Mouse (Mus musculus) Patski (cell line): Measurements from ENCODE around the gene Apeh. TPM values are rescaled to one million over a fixed set of nuclear protein-coding genes. Genes with fewer than 3 reads are reported as not detected.
A peak's percentile ranks its signal among the peaks of the same experiment; 100 is the strongest.

ENCODE experiments used
- ATAC-seq: fragments of 100-300 bp; one replicate; pipeline ENCODE4 v1.8.0; 2021
- CTCF ChIA-PET: fragments of 350-600 bp; sonication (Branson Sonifier 250); formaldehyde crosslinking; loops from one replicate; lab custom pipeline; 2022; ENCODE audit warnings: inconsistent platforms; lab: Charles Lee
- POLR2A ChIA-PET: fragments of 350-600 bp; sonication (Branson Sonifier 250); formaldehyde crosslinking; loops from one replicate; lab custom pipeline; 2022; ENCODE audit warnings: antibody characterized with exemption, inconsistent platforms; lab: Charles Lee
- DNase-seq: peaks from one replicate; pipeline ENCODE4 v3.0.0-alpha.2; 2011; ENCODE audit warnings: low read depth, low spot score
- H3K27me3 ChIP-seq: fragments of 371-371 bp; one replicate; pipeline ENCODE4 v1.5.1; 2021
- CTCF ChIP-seq: fragments of 100-300 bp; IDR thresholded peaks from one replicate; pipeline ENCODE4 v1.5.1; 2021
- in situ Hi-C: fragments of 300-500 bp; cut with MboI; formaldehyde crosslinking; loops from 3 replicates; pipeline ENCODE4 v1.11.1; 2018; ENCODE audit warnings: low pct_unique_long_range_greater_than_20kb, mixed read lengths
- polyA plus RNA-seq: library from polyadenylated mRNA; unstranded; gene quantifications from one replicate; pipeline ENCODE4 v1.2.3, GENCODE M21; 2021

Gene Apeh
- polyA plus RNA-seq, 1 experiment from 2014 or later = 93.3 TPM

- ATAC-seq (no peak), DNase-seq (no peak)
- CTCF ChIA-PET = no interaction called here
- in situ Hi-C loops = no loop called here
- POLR2A ChIA-PET = no interaction called here
- no peak for TF ChIP-seq CTCF
- no peaks in the 10 kb centered on the region for H3K27me3 ChIP-seq
Observed at GRCm38 (mm10) chr9:108082549-108082948, 11.9 kb downstream of the Apeh start.

DNA sequence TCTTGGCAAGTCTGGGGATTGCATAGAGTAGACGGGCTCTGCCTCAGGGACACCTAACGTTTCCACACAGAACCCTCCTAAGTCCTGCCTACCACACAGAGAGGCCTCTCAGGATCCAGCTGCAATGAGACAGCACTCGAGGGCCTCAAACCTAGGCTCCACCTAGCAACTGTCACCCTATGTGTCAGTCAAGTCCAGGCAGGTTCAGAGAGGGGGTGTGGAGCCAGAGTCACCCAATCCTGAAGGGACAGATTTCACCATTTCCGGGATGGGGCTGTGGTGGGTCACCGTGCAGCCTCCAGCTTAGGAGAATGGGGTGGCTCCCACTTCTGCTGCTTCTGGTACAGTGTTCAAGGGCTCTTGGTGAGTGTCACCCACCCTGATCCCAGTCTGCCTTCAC lies 14.2 kb downstream of the Apeh start, which contains the start of gene Mst1:
Gene Mst1 (plus strand): TSS at position 269 of the 400 bp plus-strand sequence.
- ATAC-seq = no peak
- CTCF ChIA-PET = no interaction called here
- in situ Hi-C loops = no loop called here

GRCm38 (mm10) chr9:108073141-108073930 lies 21.1 kb downstream of the Apeh start:
- CTCF ChIA-PET = no interaction called here
- POLR2A ChIA-PET = no interaction called here
- in situ Hi-C loops = no loop called here
- ATAC-seq = no peak
- H3K27me3 ChIP-seq = no peaks in the 10 kb centered on the region
- no peak for TF ChIP-seq CTCF
- DNase-seq = no peak

More for the DNA sequence above, 14.2 kb downstream of the Apeh start, which contains the start of gene Mst1:
- H3K27me3 ChIP-seq = no peaks in the 10 kb centered on the region
- no peak for DNase-seq
- POLR2A ChIA-PET = interaction anchor here (1.5 kb wide), 1 partner anchor 10 kb away, joined by 4 read pairs; no protein-coding TSS in a partner anchor
- no peak for TF ChIP-seq CTCF

DNA sequence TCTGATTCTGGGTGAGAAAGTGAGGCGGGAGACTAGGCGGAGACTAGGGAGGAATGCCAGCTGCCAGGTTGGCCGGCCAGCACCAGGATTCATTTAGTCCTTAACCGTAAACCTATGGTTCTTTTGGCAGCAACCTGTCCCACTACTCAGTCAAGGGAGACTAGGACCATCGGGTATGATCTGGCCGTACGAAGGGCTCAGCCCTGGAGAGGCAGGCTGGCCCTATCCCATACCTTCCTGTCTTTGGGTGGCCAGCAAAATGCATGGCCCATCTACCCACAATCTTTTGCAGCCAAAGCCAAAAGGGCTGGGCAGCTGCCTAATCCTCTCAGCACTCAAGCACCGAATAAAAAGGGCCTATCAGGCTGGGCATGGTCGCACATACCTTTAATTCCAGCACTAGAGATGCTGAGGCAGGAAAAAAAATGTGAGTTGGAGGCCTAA lies 21.9 kb downstream of the Apeh start:
- ChIA-PET POLR2A (no interaction called here), CTCF (no interaction called here)
- TF ChIP-seq CTCF = no peak
- no peak for ATAC-seq
- in situ Hi-C loops = no loop called here
- no peak for DNase-seq
- H3K27me3 ChIP-seq = no peaks in the 10 kb centered on the region

DNA sequence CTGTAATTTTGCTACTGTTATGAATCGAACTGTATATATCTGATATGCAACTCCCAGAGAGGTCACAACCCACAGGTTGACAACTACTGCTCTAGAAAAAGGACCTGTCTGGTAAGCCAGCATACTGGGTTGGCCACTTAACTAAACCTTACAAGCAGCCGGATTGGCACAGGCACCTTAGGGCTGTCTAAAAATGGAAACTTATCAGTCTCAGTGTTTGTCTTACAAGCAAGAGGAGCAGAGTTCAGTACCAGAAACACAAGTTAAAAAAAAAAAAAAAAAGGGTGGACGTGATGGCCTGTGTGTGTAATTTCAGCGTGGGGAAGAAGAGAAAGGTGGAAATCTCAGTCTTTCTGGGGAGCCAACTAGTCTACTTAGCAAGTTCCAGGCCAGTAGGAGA lies 22.6 kb downstream of the Apeh start:
- POLR2A ChIA-PET = no interaction called here
- DNase-seq = no peak
- in situ Hi-C loops = no loop called here
- no peaks in the 10 kb centered on the region for H3K27me3 ChIP-seq
- CTCF ChIA-PET = no interaction called here
- no peak for ATAC-seq
- TF ChIP-seq CTCF = no peak

- in situ Hi-C loops = no loop called here
- POLR2A ChIA-PET = interaction anchor here (1.1 kb wide), 1 partner anchor 9 kb away, joined by 4 read pairs; no protein-coding TSS in a partner anchor
- ATAC-seq = no peak
- no peak for TF ChIP-seq CTCF
- DNase-seq = no peak
- no peaks in the 10 kb centered on the region for H3K27me3 ChIP-seq
- CTCF ChIA-PET = interaction anchor here (1.2 to 2.6 kb wide), 2 partner anchors 9 to 14 kb away, joined by 3 to 8 read pairs; no protein-coding TSS in a partner anchor
Observed at GRCm38 (mm10) chr9:108069529-108069928, 24.9 kb downstream of the Apeh start.

DNA sequence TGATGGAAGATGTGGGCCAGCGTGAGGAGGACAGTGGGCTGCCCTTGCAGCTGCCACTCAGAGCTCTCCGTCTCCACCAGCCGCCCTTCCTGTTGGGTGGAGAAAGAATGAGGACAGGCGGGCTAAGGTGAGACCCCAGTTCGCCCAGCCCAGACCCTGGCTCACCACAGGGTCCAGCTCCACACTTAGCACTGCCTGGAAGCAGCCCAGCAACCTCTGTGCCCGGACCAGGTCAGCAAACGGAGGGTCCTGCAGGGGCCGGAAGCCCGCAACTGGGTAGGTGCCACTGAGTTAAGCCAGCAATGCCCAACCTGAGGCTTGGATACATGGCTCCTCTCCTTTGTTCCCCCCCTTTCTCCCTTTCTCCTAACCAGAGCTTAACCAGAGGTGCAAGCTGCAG lies 25.4 kb downstream of the Apeh start:
- in situ Hi-C loops = no loop called here
- POLR2A ChIA-PET = no interaction called here
- DNase-seq = no peak
- no peak for ATAC-seq
- no peak for TF ChIP-seq CTCF
- CTCF ChIA-PET = interaction anchor here (1.2 to 3.7 kb wide), 3 partner anchors 9 to 164 kb away, joined by 3 to 14 read pairs (median 8); partner anchors contain the start of gene Mst1r
- no peaks in the 10 kb centered on the region for H3K27me3 ChIP-seq

GRCm38 (mm10) chr9:108067900-108068299 lies 26.5 kb downstream of the Apeh start:
- TF ChIP-seq CTCF = no peak
- ChIA-PET CTCF (interaction anchor here (0.9 to 3.7 kb wide), 9 partner anchors 9 to 162 kb away, joined by 3 to 14 read pairs (median 5); partner anchors contain the start of genes Amigo3 and Mst1r), POLR2A (no interaction called here)
- in situ Hi-C loops = no loop called here
- H3K27me3 ChIP-seq = no peaks in the 10 kb centered on the region
- DNase-seq (peak; percentile 31), ATAC-seq (peak; percentile 49)

DNA sequence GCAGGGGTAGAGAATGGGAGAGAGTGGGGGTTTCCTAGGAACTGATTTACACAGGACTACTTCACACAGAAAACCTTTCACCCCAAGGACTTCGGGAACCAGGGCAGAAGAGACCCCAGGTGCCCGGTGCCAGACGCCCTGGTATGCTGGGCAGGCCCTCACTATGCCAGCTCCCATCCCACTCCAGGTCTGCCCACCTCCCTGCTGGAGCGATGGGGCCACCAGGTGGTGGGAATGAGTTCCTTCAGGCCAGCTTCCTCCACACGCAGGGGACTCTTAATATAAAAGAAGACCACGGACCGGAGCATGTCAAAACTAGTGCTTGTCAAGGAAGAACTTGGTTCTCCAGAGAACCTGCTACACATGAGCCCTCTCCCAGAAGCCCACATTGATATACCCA lies 27.2 kb downstream of the Apeh start:
- ATAC-seq = no peak
- DNase-seq = no peak
- POLR2A ChIA-PET = no interaction called here
- CTCF ChIA-PET = interaction anchor here (0.9 to 3.7 kb wide), 11 partner anchors 9 to 162 kb away, joined by 3 to 14 read pairs (median 5); partner anchors contain the start of genes Amigo3 and Mst1r
- H3K27me3 ChIP-seq = no peaks in the 10 kb centered on the region
- TF ChIP-seq CTCF = no peak
- in situ Hi-C loops = no loop called here

DNA sequence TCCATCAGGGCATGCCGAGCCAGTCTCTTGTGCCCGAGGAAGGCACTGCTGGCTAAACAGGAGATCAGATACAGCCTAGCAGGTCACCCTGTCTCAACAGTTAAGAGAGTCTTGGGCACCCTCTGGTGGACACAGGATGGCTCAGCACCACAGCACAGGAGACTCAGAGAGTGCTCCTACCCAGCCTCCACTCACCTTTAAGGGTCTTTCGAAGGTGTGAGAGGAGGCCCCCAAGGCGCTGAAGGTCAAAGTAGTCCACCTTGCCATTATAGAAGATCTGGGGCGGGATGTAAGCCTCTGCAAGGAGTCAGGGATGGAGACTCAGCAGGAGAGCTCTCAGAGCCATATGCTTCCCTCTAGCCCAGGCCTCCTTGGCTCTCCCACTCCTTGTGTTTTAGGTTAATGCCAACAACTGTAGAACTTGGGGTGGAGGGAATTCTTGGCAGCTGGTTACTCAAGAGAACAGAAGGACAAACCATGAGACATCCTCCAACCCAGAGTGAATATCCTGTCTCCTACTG lies 28.9 kb downstream of the Apeh start:
- TF ChIP-seq CTCF = no peak
- DNase-seq (no peak), ATAC-seq (no peak)
- H3K27me3 ChIP-seq = no peaks in the 10 kb centered on the region
- POLR2A ChIA-PET = no interaction called here
- in situ Hi-C loops = no loop called here
- CTCF ChIA-PET = interaction anchor here (0.7 to 3.7 kb wide), 4 partner anchors 10 to 160 kb away, joined by 3 to 14 read pairs (median 4); partner anchors contain the start of gene Mst1r

DNA sequence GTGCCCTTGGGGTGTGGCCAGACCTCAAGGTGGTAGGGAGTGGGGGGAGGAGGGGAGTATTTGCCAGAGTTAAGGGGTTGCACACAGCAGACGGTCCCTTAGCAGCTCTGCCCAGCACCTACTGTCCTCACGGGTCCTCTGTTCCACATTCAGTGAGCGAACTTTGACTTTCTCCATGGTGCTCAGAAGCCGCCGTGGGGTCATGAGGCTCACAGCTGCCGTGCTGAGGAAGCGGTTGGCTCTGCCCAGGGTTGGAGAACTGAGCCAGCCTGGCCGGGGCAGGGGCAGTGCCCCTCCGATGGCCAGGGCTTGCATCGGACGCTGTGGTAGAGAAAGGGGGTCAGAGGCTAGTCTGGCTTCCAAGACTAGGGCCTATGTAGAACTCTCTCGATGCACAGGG lies 31.0 kb downstream of the Apeh start:
- CTCF ChIA-PET = interaction anchor here (1.7 kb wide), 1 partner anchor 159 kb away, joined by 5 read pairs; no protein-coding TSS in a partner anchor
- in situ Hi-C loops = no loop called here
- ATAC-seq = no peak

More for the DNA sequence above, 31.0 kb downstream of the Apeh start:
- no peak for TF ChIP-seq CTCF
- POLR2A ChIA-PET = no interaction called here
- DNase-seq = no peak
- no peaks in the 10 kb centered on the region for H3K27me3 ChIP-seq
